Mouse (Mus musculus): ENCODE data around the gene Trmt13. TPM values are rescaled to one million over a fixed set of nuclear protein-coding genes. Genes with fewer than 3 reads are reported as not detected.
"Not testable (repeated sequence)": the region's sequence is repeated elsewhere in the genome, so short reads cannot be mapped to it uniquely, and the experiment has no call there.

Gene Trmt13
- total and polyA plus RNA-seq, 3 experiments: 9.9 to 20.9 (median 11.1) TPM

DNA sequence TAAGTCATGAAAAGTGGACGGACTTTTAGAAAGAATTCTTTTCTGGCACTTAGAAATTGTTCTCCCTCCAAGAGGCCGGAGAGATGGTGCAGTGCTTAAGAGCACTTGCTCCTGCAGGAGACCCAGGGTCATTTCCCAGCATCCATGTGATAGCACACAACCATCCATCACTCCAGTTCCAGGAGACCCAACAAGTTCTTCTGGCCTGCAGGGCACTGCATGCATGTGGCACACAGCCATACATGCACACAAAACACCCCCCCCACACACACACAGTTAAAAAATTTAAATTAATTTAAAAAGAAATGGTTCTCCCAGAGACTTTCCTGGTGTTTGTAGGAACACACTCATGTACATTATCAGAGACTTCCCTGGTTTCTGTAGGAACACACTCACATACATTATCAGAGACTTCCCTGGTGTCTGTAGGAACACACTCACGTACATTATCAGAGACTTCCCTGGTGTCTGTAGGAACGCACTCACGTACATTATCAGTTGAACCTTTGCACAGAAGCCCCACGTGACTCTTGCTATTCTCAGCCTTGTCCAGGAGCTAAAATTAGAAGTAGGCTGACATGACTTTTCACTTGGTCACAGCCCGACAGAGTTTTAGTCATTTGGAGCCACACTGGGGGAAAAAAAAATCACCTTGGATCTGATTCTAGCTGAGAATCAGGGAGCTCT, 51.8 kb downstream of the Trmt13 start, which contains the start of gene Lrrc39:
Gene Lrrc39, plus strand, starts transcription at position 566 of the 687 bp plus-strand sequence.
- H3K9me3 ChIP-seq (replicated peaks; ENCODE audit: low read length): peaks cover 4% of the 10 kb centered on the region
- dilution Hi-C loops (cut with MboI; ENCODE audit: extremely low pct_ligation_motif_present, extremely low pct_unique_long_range_greater_than_20kb, low sequenced_read_pairs): no loop called here
- H3K36me3 ChIP-seq (replicated peaks in 1 of 2; ENCODE audit: control insufficient read depth in 1 of 2, insufficient read depth in 1 of 2, low read length in 1 of 2): no peaks in the 10 kb centered on the region
- H3K9ac ChIP-seq (ENCODE audit: insufficient read depth, low read depth): no peak within 1 kb of the TSS
- peak within 1 kb of the TSS; percentile 46; the same call in 1 of the 2 replicates for H3K4me2 ChIP-seq (ENCODE audit: insufficient read depth, low read depth, poor library complexity, severe bottlenecking)
- H3K4me3 ChIP-seq (replicated peaks in 1 of 3; ENCODE audit: low read depth in 2 of 3, low read length in 2 of 3, poor library complexity in 1 of 3): no peak within 1 kb of the TSS
- H3K27me3 ChIP-seq (replicated peaks): no peaks in the 10 kb centered on the region
- peak; percentile 12 for DNase-seq (ENCODE audit: extremely low read depth)
- no peaks in the 10 kb centered on the region for H3K79me2 ChIP-seq (replicated peaks; ENCODE audit: control insufficient read depth, extremely low read depth, insufficient read depth, poor library complexity, severe bottlenecking)
- TF ChIP-seq NRF1 (IDR thresholded peaks at IDR 0.05; ENCODE audit: low read depth, low read length): no peak
- 0 out of 2 replicates have a peak, but pooled peaks have one; percentile 59 for TF ChIP-seq MAX (IDR thresholded peaks at IDR 0.05; ENCODE audit: low read length)
- peak; percentile 59 for TF ChIP-seq USF1 (IDR thresholded peaks at IDR 0.05; ENCODE audit: low read depth, low read length)
- peak; percentile 74; the same call in 1 of the 2 replicates for TF ChIP-seq MEF2A (IDR thresholded peaks at IDR 0.05; ENCODE audit: borderline replicate concordance, low read depth, low read length)
- peak; percentile 47 for TF ChIP-seq USF2 (conservative IDR thresholded peaks at IDR 0.05; ENCODE audit: low read depth, low read length)
- peak; percentile 71 for TF ChIP-seq BHLHE40 (IDR thresholded peaks at IDR 0.05; ENCODE audit: low read depth, low read length)
- no peak for TF ChIP-seq SIN3A (IDR thresholded peaks at IDR 0.05; ENCODE audit: low read length)
- 0 out of 2 replicates have a peak, but pooled peaks have one; percentile 18 for TF ChIP-seq ZNF384 (IDR thresholded peaks at IDR 0.05; ENCODE audit: low read depth, low read length)
- H3K27ac ChIP-seq (ENCODE audit: insufficient read depth, low read depth): no peak within 1 kb of the TSS
- in situ Hi-C loops (cut with MboI; ENCODE audit: low pct_ligation_motif_present, low pct_unique_long_range_greater_than_20kb, low sequenced_read_pairs): no loop called here
- peaks cover 0 to 6% of the 10 kb centered on the region in 2 experiments; a peak in 2 of 4 replicates for H3K4me1 ChIP-seq (ENCODE audit: control insufficient read depth in 1 of 2, insufficient read depth in 2 of 2)

DNA sequence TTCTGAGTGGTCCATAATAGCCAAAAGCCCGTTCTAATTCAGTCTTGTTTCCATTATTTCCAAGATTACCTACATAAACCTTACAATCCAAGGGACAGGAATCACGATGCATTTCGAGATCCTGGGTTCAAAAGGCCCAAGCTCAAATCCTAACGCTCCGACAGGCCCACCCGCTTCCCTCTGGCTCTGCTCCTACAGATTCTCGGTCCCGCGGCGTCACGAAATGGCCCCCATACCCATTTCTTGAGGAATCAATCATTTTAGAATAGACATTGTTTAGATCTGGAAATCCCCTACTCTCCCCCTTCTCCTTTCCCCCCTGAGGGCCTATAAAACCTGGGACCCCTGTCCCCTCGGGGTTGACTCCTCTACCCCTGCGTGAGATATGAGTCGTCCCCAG, 53.1 kb downstream of the Trmt13 start:
- in situ Hi-C loops (cut with MboI; ENCODE audit: low pct_ligation_motif_present, low pct_unique_long_range_greater_than_20kb, low sequenced_read_pairs); H3K79me2 ChIP-seq (replicated peaks; ENCODE audit: control insufficient read depth, extremely low read depth, insufficient read depth, poor library complexity, severe bottlenecking); H3K4me2 ChIP-seq (ENCODE audit: insufficient read depth, low read depth, poor library complexity, severe bottlenecking); H3K9ac ChIP-seq (ENCODE audit: insufficient read depth, low read depth); H3K36me3 ChIP-seq (replicated peaks in 1 of 2; ENCODE audit: control insufficient read depth in 1 of 2, insufficient read depth in 1 of 2, low read length in 1 of 2); H3K4me1 ChIP-seq (ENCODE audit: control insufficient read depth in 1 of 2, insufficient read depth in 2 of 2); H3K9me3 ChIP-seq (replicated peaks; ENCODE audit: low read length); dilution Hi-C loops (cut with MboI; ENCODE audit: extremely low pct_ligation_motif_present, extremely low pct_unique_long_range_greater_than_20kb, low sequenced_read_pairs); H3K27me3 ChIP-seq (replicated peaks); DNase-seq (ENCODE audit: extremely low read depth); H3K4me3 ChIP-seq (replicated peaks in 1 of 3; ENCODE audit: low read depth in 2 of 3, low read length in 2 of 3, poor library complexity in 1 of 3); H3K27ac ChIP-seq (ENCODE audit: insufficient read depth, low read depth): not testable (repeated sequence)

- no peaks in the 10 kb centered on the region for H3K79me2 ChIP-seq (replicated peaks; ENCODE audit: control insufficient read depth, extremely low read depth, insufficient read depth, poor library complexity, severe bottlenecking)
- no peak overlapping the region for H3K9ac ChIP-seq (ENCODE audit: insufficient read depth, low read depth)
- in situ Hi-C loops (cut with MboI; ENCODE audit: low pct_ligation_motif_present, low pct_unique_long_range_greater_than_20kb, low sequenced_read_pairs): no loop called here
- DNase-seq (ENCODE audit: extremely low read depth): no peak
- H3K4me2 ChIP-seq (ENCODE audit: insufficient read depth, low read depth, poor library complexity, severe bottlenecking): no peak overlapping the region
- no peaks in the 10 kb centered on the region for H3K9me3 ChIP-seq (replicated peaks; ENCODE audit: low read length)
- no peak overlapping the region for H3K27ac ChIP-seq (ENCODE audit: insufficient read depth, low read depth)
- H3K4me3 ChIP-seq (replicated peaks in 1 of 3; ENCODE audit: low read depth in 2 of 3, low read length in 2 of 3, poor library complexity in 1 of 3): no peak overlapping the region
- H3K27me3 ChIP-seq (replicated peaks): no peaks in the 10 kb centered on the region
- H3K4me1 ChIP-seq (ENCODE audit: control insufficient read depth in 1 of 2, insufficient read depth in 2 of 2): peaks cover 0 to 14% of the 10 kb centered on the region in 2 experiments; a peak in 2 of 4 replicates
- peaks cover 17 to 38% of the 10 kb centered on the region in 2 experiments for H3K36me3 ChIP-seq (replicated peaks in 1 of 2; ENCODE audit: control insufficient read depth in 1 of 2, insufficient read depth in 1 of 2, low read length in 1 of 2)
- dilution Hi-C loops (cut with MboI; ENCODE audit: extremely low pct_ligation_motif_present, extremely low pct_unique_long_range_greater_than_20kb, low sequenced_read_pairs): no loop called here
- TF ChIP-seq MYC (IDR thresholded peaks at IDR 0.05; ENCODE audit: low read depth, low read length) (no peak), MAX (IDR thresholded peaks at IDR 0.05; ENCODE audit: low read length) (no peak), TCF12 (IDR thresholded peaks at IDR 0.05; ENCODE audit: low read depth, low read length) (no peak), JUND (conservative IDR thresholded peaks at IDR 0.05; ENCODE audit: low read depth, low read length) (no peak)
Observed at GRCm38 (mm10) chr3:116551362-116551761, 63.0 kb downstream of the Trmt13 start.

All from CH12.LX (cell line).